In the genomic region with DNA sequence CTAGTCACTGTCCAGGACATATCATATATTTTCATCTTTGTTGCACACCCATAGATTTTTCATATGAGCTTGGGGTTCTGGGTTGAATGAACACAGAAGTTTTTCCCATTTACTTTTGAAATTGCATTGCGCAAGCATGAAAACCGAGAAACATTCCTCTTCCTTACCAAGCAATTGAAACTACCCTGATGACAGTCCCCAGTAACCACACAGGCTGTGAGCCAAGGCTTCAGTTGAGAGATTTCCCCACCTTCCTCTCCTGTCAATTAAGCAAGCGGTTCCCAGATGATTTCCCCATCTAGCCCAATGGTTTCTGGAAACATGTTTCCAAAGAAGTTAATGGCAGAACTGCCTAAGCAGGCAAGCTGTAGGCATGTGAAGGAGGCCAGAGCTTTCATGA, we compare ENCODE assay signal across 16 mouse cellular contexts.
DNase-seq lines count a peak whose midpoint lies in the region; ATAC-seq and TF ChIP-seq lines count a peak whose summit lies in the region.
"Had no signal": no experiment of that assay in that cellular context is flagged by ENCODE, and none has a peak within 500 bp of the region (broad histone marks: within the 10 kb centered on the region; RNA-seq: fewer than 3 reads in every experiment).

No protein-coding gene starts in this region.

- no peaks in the 10 kb centered on the region for H3K4me1 ChIP-seq in embryonic fibroblast, embryonic 13.5 days (ENCODE audit: control insufficient read depth, insufficient read depth, low read length)
- H3K4me1 ChIP-seq: limb, embryonic 15.5 days; megakaryocyte, embryonic 14.5 days had no signal

- no peak for TF ChIP-seq CTCF in embryonic fibroblast, embryonic 13.5 days (IDR thresholded peaks at IDR 0.05; ENCODE audit: borderline replicate concordance, insufficient read depth, low read length)

- intact Hi-C loops in heart, postnatal 10 days (cut with DNase I) = no loop called here
- intact Hi-C loops in heart, postnatal 25 days (cut with DNase I) = no loop called here

- peak; percentile 0 to 2 for DNase-seq in heart, postnatal 10 days
- no peak for DNase-seq in heart, postnatal 25 days (ENCODE audit: low spot score)
- peak; percentile 54 for DNase-seq in Muller cell, postnatal 12 days (ENCODE audit: inconsistent ontology term)
- DNase-seq in lung, postnatal 36 days = peak; percentile 29
- DNase-seq in cerebellum, postnatal 36 days = no peak
- DNase-seq in layer of hippocampus, postnatal 14 days (ENCODE audit: low spot score in 2 of 2) = no peak
- DNase-seq: cerebellum, adult 11 months; heart, adult 11 months; kidney, adult 9 months had no signal

- TF ChIP-seq POLR2A in embryonic fibroblast, embryonic 13.5 days (IDR thresholded peaks at IDR 0.05; ENCODE audit: low read depth, low read length) = no peak

- peak overlapping the region; percentile 72 for H3K27ac ChIP-seq in embryonic fibroblast, embryonic 13.5 days (ENCODE audit: insufficient read depth, low read length)
- H3K27ac ChIP-seq: hindbrain, postnatal 0 days; layer of hippocampus, adult 2 months; limb, embryonic 15.5 days had no signal

- no peak for ATAC-seq in activated CD4-positive, CD25-positive, alpha-beta regulatory T cell, adult 4 months
- ATAC-seq: hindbrain, postnatal 0 days had no signal

- H3K4me3 ChIP-seq in embryonic fibroblast, embryonic 13.5 days (ENCODE audit: insufficient read depth, low read length) = no peak overlapping the region
- H3K4me3 ChIP-seq: erythroblast, embryonic 14.5 days; layer of hippocampus, adult 2 months; limb, embryonic 15.5 days; megakaryocyte, embryonic 14.5 days had no signal

Comparison
In these comparisons a context has a peak if more than half of its experiments do, and no peak if none do; other contexts are left out.
1. DNase-seq: peak in heart, postnatal 10 days (2 of 2), Muller cell, postnatal 12 days (single experiment) and lung, postnatal 36 days (single experiment); none in heart, postnatal 25 days (single experiment), cerebellum, postnatal 36 days (0 of 2) and layer of hippocampus, postnatal 14 days (0 of 2).